Mouse (Mus musculus) MEL (cell line): ENCODE data around the gene Upk1b. TPM values are rescaled to one million over a fixed set of nuclear protein-coding genes. Genes with fewer than 3 reads are reported as not detected.

Source experiments
- DNase-seq: peaks from one replicate; pipeline ENCODE4 v3.0.0; 2011; ENCODE audit warnings: low read depth, low spot score
- H3K27ac ChIP-seq: 2 replicates; pipeline ENCODE4 v1.5.1; 2012; ENCODE audit warnings: low read depth, mild to moderate bottlenecking, control low read depth, low read length, moderate library complexity; ENCODE audit not compliant: control insufficient read depth
- H3K27me3 ChIP-seq, 2 experiments: fragments of 150-350 bp in 1 of 2; sonication (generic) in 1 of 2; 2 replicates each; pipeline ENCODE4 v1.6.1; 2012; ENCODE audit warnings: low read length in 2 of 2, mild to moderate bottlenecking in 2 of 2, improper control_type of control experiment in 1 of 2, moderate library complexity in 1 of 2; ENCODE audit not compliant: insufficient read depth in 2 of 2, control insufficient read depth in 1 of 2
- H3K36me3 ChIP-seq, 2 experiments: 2 replicates each; pipeline ENCODE4 v1.6.1; 2012 to 2014; ENCODE audit warnings: low read length in 2 of 2, improper control_type of control experiment in 1 of 2, inconsistent platforms in 1 of 2, mild to moderate bottlenecking in 1 of 2; ENCODE audit not compliant: insufficient read depth in 2 of 2, control insufficient read depth in 1 of 2
- H3K4me1 ChIP-seq, 2 experiments: fragments of 150-350 bp in 1 of 2; sonication (generic) in 1 of 2; 2 replicates each; pipeline ENCODE4 v1.6.1; 2012; ENCODE audit warnings: low read length in 2 of 2, improper control_type of control experiment in 1 of 2, mild to moderate bottlenecking in 1 of 2; ENCODE audit not compliant: insufficient read depth in 2 of 2, control insufficient read depth in 1 of 2
- H3K4me3 ChIP-seq, 2 experiments: fragments of 150-350 bp in 1 of 2; sonication (generic) in 1 of 2; 2 replicates each; pipeline ENCODE4 v1.5.1; 2012; ENCODE audit warnings: low read depth in 2 of 2, low read length in 2 of 2, mild to moderate bottlenecking in 2 of 2, moderate library complexity in 2 of 2, control low read depth in 1 of 2, improper control_type of control experiment in 1 of 2; ENCODE audit not compliant: control insufficient read depth in 1 of 2, insufficient read depth in 1 of 2
- H3K79me2 ChIP-seq: 2 replicates; pipeline ENCODE4 v1.6.1; 2012; ENCODE audit warnings: mild to moderate bottlenecking, low read length, moderate library complexity; ENCODE audit not compliant: control insufficient read depth, poor library complexity, insufficient read depth
- H3K9ac ChIP-seq: 2 replicates; pipeline ENCODE4 v1.6.1; 2012; ENCODE audit warnings: low read depth, mild to moderate bottlenecking, control low read depth, low read length, moderate library complexity; ENCODE audit not compliant: control insufficient read depth, poor library complexity, severe bottlenecking
- H3K9me3 ChIP-seq: fragments of 150-350 bp; sonication (generic); replicated peaks from 2 replicates; pipeline ENCODE4 v1.6.1; 2012; ENCODE audit warnings: mild to moderate bottlenecking, low read length, improper control_type of control experiment, moderate library complexity; ENCODE audit not compliant: insufficient read depth
- BHLHE40 ChIP-seq: IDR thresholded peaks from 2 replicates; pipeline ENCODE4 v1.6.1; 2012; ENCODE audit warnings: low read depth, mild to moderate bottlenecking, inconsistent platforms, low read length, improper control_type of control experiment, borderline replicate concordance
- CHD2 ChIP-seq: IDR thresholded peaks from 2 replicates; pipeline ENCODE4 v1.6.1; 2011; ENCODE audit warnings: low read length, improper control_type of control experiment
- EP300 ChIP-seq, 2 experiments: IDR thresholded peaks; 2 replicates each; pipeline ENCODE4 v1.6.1; 2011; ENCODE audit warnings: improper control_type of control experiment in 2 of 2, low read length in 2 of 2, low read depth in 1 of 2, mild to moderate bottlenecking in 1 of 2
- ETS1 ChIP-seq: IDR thresholded peaks from 2 replicates; pipeline ENCODE4 v1.6.1; 2012; ENCODE audit warnings: low read depth, mild to moderate bottlenecking, inconsistent platforms, low read length, improper control_type of control experiment, moderate library complexity
- GABPA ChIP-seq: IDR thresholded peaks from 2 replicates; pipeline ENCODE4 v1.6.1; 2012; ENCODE audit warnings: low read depth, mild to moderate bottlenecking, inconsistent platforms, low read length, improper control_type of control experiment, moderate library complexity
- GATA1 ChIP-seq: IDR thresholded peaks from 2 replicates; pipeline ENCODE4 v1.6.1; 2011; ENCODE audit warnings: low read depth, low read length, improper control_type of control experiment
- HCFC1 ChIP-seq: IDR thresholded peaks from 2 replicates; pipeline ENCODE4 v1.6.1; 2012; ENCODE audit warnings: low read depth, mild to moderate bottlenecking, inconsistent platforms, low read length, improper control_type of control experiment, moderate library complexity
- JUND ChIP-seq: IDR thresholded peaks from 2 replicates; pipeline ENCODE4 v1.6.1; 2011; ENCODE audit warnings: low read depth, mild to moderate bottlenecking, improper control_type of control experiment, low read length
- KAT2A ChIP-seq: conservative IDR thresholded peaks from 2 replicates; pipeline ENCODE4 v1.6.1; 2012; ENCODE audit warnings: low read depth, low read length, improper control_type of control experiment, inconsistent platforms
- MAFK ChIP-seq: IDR thresholded peaks from 2 replicates; pipeline ENCODE4 v1.6.1; 2011; ENCODE audit warnings: low read depth, mild to moderate bottlenecking, low read length, improper control_type of control experiment, borderline replicate concordance
- MAX ChIP-seq: IDR thresholded peaks from 2 replicates; pipeline ENCODE4 v1.6.1; 2011; ENCODE audit warnings: low read length, improper control_type of control experiment
- MAZ ChIP-seq: IDR thresholded peaks from 2 replicates; pipeline ENCODE4 v1.6.1; 2012; ENCODE audit warnings: low read depth, mild to moderate bottlenecking, inconsistent platforms, low read length, improper control_type of control experiment
- MYB ChIP-seq: IDR thresholded peaks from 2 replicates; pipeline ENCODE4 v1.6.1; 2011; ENCODE audit warnings: mild to moderate bottlenecking, low read depth, low read length, improper control_type of control experiment
- MYC ChIP-seq: IDR thresholded peaks from 2 replicates; pipeline ENCODE4 v1.6.1; 2011; ENCODE audit warnings: low read depth, mild to moderate bottlenecking, low read length, improper control_type of control experiment, moderate library complexity
- NELFE ChIP-seq: IDR thresholded peaks from 2 replicates; pipeline ENCODE4 v1.6.1; 2011; ENCODE audit warnings: low read depth, low read length, improper control_type of control experiment
- POLR2A ChIP-seq, 2 experiments: IDR thresholded peaks; 2 replicates each; pipeline ENCODE4 v1.6.1; 2011 to 2012; ENCODE audit warnings: low read length in 2 of 2, mild to moderate bottlenecking in 2 of 2, control low read depth in 1 of 2, improper control_type of control experiment in 1 of 2, low read depth in 1 of 2, moderate library complexity in 1 of 2; ENCODE audit not compliant: control insufficient read depth in 1 of 2, insufficient read depth in 1 of 2, poor library complexity in 1 of 2
- POLR2AphosphoS2 ChIP-seq: IDR thresholded peaks from 2 replicates; pipeline ENCODE4 v1.6.1; 2011; ENCODE audit warnings: low read length, improper control_type of control experiment
- POLR2AphosphoS5 ChIP-seq: IDR thresholded peaks from 2 replicates; pipeline ENCODE4 v1.6.1; 2012; ENCODE audit warnings: low read depth, borderline replicate concordance, mild to moderate bottlenecking, inconsistent platforms, low read length, moderate library complexity, mixed read lengths
- RCOR1 ChIP-seq: IDR thresholded peaks from 2 replicates; pipeline ENCODE4 v1.6.1; 2012; ENCODE audit warnings: low read depth, mild to moderate bottlenecking, inconsistent platforms, low read length, improper control_type of control experiment
- SMC3 ChIP-seq: IDR thresholded peaks from 2 replicates; pipeline ENCODE4 v1.6.1; 2011; ENCODE audit warnings: low read depth, low read length, improper control_type of control experiment
- TAL1 ChIP-seq: IDR thresholded peaks from 2 replicates; pipeline ENCODE4 v1.6.1; 2012; ENCODE audit warnings: mild to moderate bottlenecking, inconsistent platforms, low read length, moderate library complexity, mixed read lengths
- TBP ChIP-seq: IDR thresholded peaks from 2 replicates; pipeline ENCODE4 v1.8.0; 2011; ENCODE audit warnings: low read depth, low read length, improper control_type of control experiment
- TCF12 ChIP-seq: IDR thresholded peaks from 2 replicates; pipeline ENCODE4 v1.6.1; 2014; ENCODE audit warnings: low read depth, mild to moderate bottlenecking, inconsistent platforms, low read length, improper control_type of control experiment, moderate library complexity
- UBTF ChIP-seq: IDR thresholded peaks from 2 replicates; pipeline ENCODE4 v1.6.1; 2012; ENCODE audit warnings: low read depth, mild to moderate bottlenecking, inconsistent platforms, low read length, improper control_type of control experiment, moderate library complexity, borderline replicate concordance; ENCODE audit not compliant: insufficient read depth
- USF2 ChIP-seq, 2 experiments: IDR thresholded peaks; 2 replicates each; pipeline ENCODE4 v1.6.1; 2011 to 2012; ENCODE audit warnings: improper control_type of control experiment in 2 of 2, low read length in 2 of 2, borderline replicate concordance in 1 of 2, inconsistent platforms in 1 of 2, low read depth in 1 of 2, mild to moderate bottlenecking in 1 of 2; ENCODE audit not compliant: insufficient read depth in 1 of 2
- ZC3H11A ChIP-seq: IDR thresholded peaks from 2 replicates; pipeline ENCODE4 v1.6.1; 2012; ENCODE audit warnings: low read depth, mild to moderate bottlenecking, inconsistent platforms, low read length, improper control_type of control experiment
- ZMIZ1 ChIP-seq: IDR thresholded peaks from 2 replicates; pipeline ENCODE4 v1.6.1; 2012; ENCODE audit warnings: low read depth, mild to moderate bottlenecking, inconsistent platforms, low read length, improper control_type of control experiment, moderate library complexity
- ZNF384 ChIP-seq: IDR thresholded peaks from 2 replicates; pipeline ENCODE4 v1.6.1; 2012; ENCODE audit warnings: low read depth, mild to moderate bottlenecking, inconsistent platforms, low read length, improper control_type of control experiment
- polyA plus RNA-seq, 2 experiments: library from polyadenylated mRNA; stranded (reverse) in 1 of 2; unstranded in 1 of 2; fragments of >175 nt in 1 of 2; fragments of >200 nt in 1 of 2; gene quantifications; 2 replicates each; pipeline versions ENCODE4 v1.2.1 to v1.2.4; 2012; ENCODE audit warnings: low replicate concordance in 2 of 2, low read depth in 1 of 2; ENCODE audit not compliant: insufficient read length in 2 of 2, insufficient read depth in 1 of 2, missing spikeins in 1 of 2
- total RNA-seq: library from RNA; depleted of rRNA; stranded (reverse); fragments of 300-350 nt; gene quantifications from 2 replicates; pipeline ENCODE4 v1.2.3, GENCODE M21; 2012

The Upk1b gene
- total and polyA plus RNA-seq, 3 experiments = not detected

- Histone ChIP-seq H3K27me3 (no peaks in the 10 kb centered on the region; a peak in 1 of 4 replicates), H3K79me2 (no peaks in the 10 kb centered on the region)
Measured at GRCm38 (mm10) chr16:38760239-38760638, 39.9 kb downstream of the Upk1b start.

GRCm38 (mm10) chr16:38758104-38758861, 41.8 kb downstream of the Upk1b start:
- H3K27me3 ChIP-seq = no peaks in the 10 kb centered on the region; a peak in 2 of 4 replicates
- no peak overlapping the region for H3K9ac ChIP-seq
- no peak overlapping the region for H3K27ac ChIP-seq
- H3K36me3 ChIP-seq = peaks cover 0 to 2% of the 10 kb centered on the region in 2 experiments; a peak in 1 of 4 replicates
- peaks cover 0 to 2% of the 10 kb centered on the region in 2 experiments; a peak in 1 of 4 replicates for H3K4me1 ChIP-seq
- H3K4me3 ChIP-seq = no peak overlapping the region
- TF ChIP-seq TBP = no peak
- TF ChIP-seq POLR2AphosphoS5 = no peak
- no peak for TF ChIP-seq TAL1
- TF ChIP-seq UBTF = no peak
- no peak for TF ChIP-seq MYB
- TF ChIP-seq USF2 (IDR thresholded peaks at IDR 0.05; ENCODE audit: borderline replicate concordance in 1 of 2, insufficient read depth in 1 of 2, low read depth in 1 of 2, low read length in 2 of 2) = no peak
- TF ChIP-seq EP300 (IDR thresholded peaks at IDR 0.05; ENCODE audit: low read depth in 1 of 2, low read length in 2 of 2) = no peak
- no peak for TF ChIP-seq ZNF384
- TF ChIP-seq GABPA = no peak
- TF ChIP-seq JUND = no peak
- no peak for TF ChIP-seq MAX
- no peak for TF ChIP-seq ZMIZ1
- TF ChIP-seq MYC = no peak
- no peak for TF ChIP-seq CHD2
- no peak for TF ChIP-seq GATA1
- no peak for TF ChIP-seq KAT2A
- no peak for TF ChIP-seq POLR2A (IDR thresholded peaks at IDR 0.05; ENCODE audit: control insufficient read depth in 1 of 2, insufficient read depth in 1 of 2, low read depth in 1 of 2, low read length in 2 of 2, poor library complexity in 1 of 2)
- no peaks in the 10 kb centered on the region for H3K9me3 ChIP-seq
- no peaks in the 10 kb centered on the region for H3K79me2 ChIP-seq
- DNase-seq = no peak

More at GRCm38 (mm10) chr16:38760239-38760638, 39.9 kb downstream of the Upk1b start:
- H3K36me3 ChIP-seq = peaks cover 0 to 2% of the 10 kb centered on the region in 2 experiments; a peak in 1 of 4 replicates
- H3K4me1 ChIP-seq = peaks cover 0 to 2% of the 10 kb centered on the region in 2 experiments; a peak in 1 of 4 replicates
- DNase-seq = no peak
- no peak overlapping the region for H3K4me3 ChIP-seq
- H3K9me3 ChIP-seq = no peaks in the 10 kb centered on the region
- TF ChIP-seq USF2 (IDR thresholded peaks at IDR 0.05; ENCODE audit: borderline replicate concordance in 1 of 2, insufficient read depth in 1 of 2, low read depth in 1 of 2, low read length in 2 of 2) = no peak
- TF ChIP-seq ZC3H11A = no peak
- no peak for TF ChIP-seq ETS1
- no peak for TF ChIP-seq MAFK
- no peak for TF ChIP-seq TAL1
- no peak for TF ChIP-seq RCOR1
- TF ChIP-seq MAX = no peak
- no peak for TF ChIP-seq POLR2AphosphoS2
- no peak for TF ChIP-seq HCFC1
- TF ChIP-seq UBTF = no peak
- no peak for TF ChIP-seq NELFE
- no peak for TF ChIP-seq BHLHE40
- no peak for TF ChIP-seq SMC3
- no peak for TF ChIP-seq ZMIZ1
- no peak for TF ChIP-seq KAT2A
- no peak for TF ChIP-seq MAZ
- TF ChIP-seq MYC = no peak
- TF ChIP-seq TCF12 = no peak
- H3K27ac ChIP-seq = no peak overlapping the region
- H3K9ac ChIP-seq = no peak overlapping the region
